Mouse (Mus musculus): ENCODE data around the gene Aff2. TPM values are rescaled to one million over a fixed set of nuclear protein-coding genes. Genes with fewer than 3 reads are reported as not detected.

The Aff2 gene
- polyA plus RNA-seq, 1 experiment from 2014 or later = 6.9 TPM

- Histone ChIP-seq H3K9ac (no peak overlapping the region), H3K36me3 (no peaks in the 10 kb centered on the region), H3K9me3 (no peaks in the 10 kb centered on the region), H3K27ac (no peak overlapping the region), H3K4me3 (no peak overlapping the region), H3K4me2 (no peak overlapping the region), H3K4me1 (no peaks in the 10 kb centered on the region), H3K27me3 (no peaks in the 10 kb centered on the region)
- WGBS = 89% methylated on average over 2 of the region's 2 CpGs
- ATAC-seq (ENCODE audit: insufficient number of reproducible peaks, insufficient read depth, low FRiP score, low TSS enrichment, low read depth) = no peak
Observed at GRCm38 (mm10) chrX:69460896-69461295, 100.8 kb downstream of the Aff2 start.

- no peaks in the 10 kb centered on the region for H3K36me3 ChIP-seq
- ATAC-seq (ENCODE audit: insufficient number of reproducible peaks, insufficient read depth, low FRiP score, low TSS enrichment, low read depth) = no peak
- no peak overlapping the region for H3K4me3 ChIP-seq
- H3K27ac ChIP-seq = no peak overlapping the region
- H3K27me3 ChIP-seq = no peaks in the 10 kb centered on the region
- 30% methylated on average over 3 of the region's 3 CpGs for WGBS
- H3K4me1 ChIP-seq = no peaks in the 10 kb centered on the region
- H3K4me2 ChIP-seq = no peak overlapping the region
- no peak overlapping the region for H3K9ac ChIP-seq
- no peaks in the 10 kb centered on the region for H3K9me3 ChIP-seq
Observed at GRCm38 (mm10) chrX:69502061-69502460, 142.0 kb downstream of the Aff2 start.

GRCm38 (mm10) chrX:69518040-69518575 is 158.0 kb downstream of the Aff2 start:
- Histone ChIP-seq H3K4me2 (no peak overlapping the region), H3K9ac (no peak overlapping the region), H3K4me1 (no peaks in the 10 kb centered on the region), H3K4me3 (no peak overlapping the region), H3K27me3 (no peaks in the 10 kb centered on the region), H3K36me3 (no peaks in the 10 kb centered on the region), H3K9me3 (no peaks in the 10 kb centered on the region), H3K27ac (no peak overlapping the region)
- no peak for ATAC-seq (ENCODE audit: insufficient number of reproducible peaks, insufficient read depth, low FRiP score, low TSS enrichment, low read depth)
- 60% methylated on average over 6 of the region's 6 CpGs for WGBS

GRCm38 (mm10) chrX:69540811-69541210 is 180.7 kb downstream of the Aff2 start:
- Histone ChIP-seq H3K4me2 (no peak overlapping the region), H3K9ac (no peak overlapping the region), H3K36me3 (no peaks in the 10 kb centered on the region), H3K27me3 (no peaks in the 10 kb centered on the region), H3K9me3 (no peaks in the 10 kb centered on the region), H3K27ac (no peak overlapping the region), H3K4me1 (no peaks in the 10 kb centered on the region), H3K4me3 (no peak overlapping the region)
- WGBS = 67% methylated on average over 1 of the region's 1 CpGs
- ATAC-seq (ENCODE audit: insufficient number of reproducible peaks, insufficient read depth, low FRiP score, low TSS enrichment, low read depth) = no peak

GRCm38 (mm10) chrX:69579903-69580459 is 219.9 kb downstream of the Aff2 start:
- no peaks in the 10 kb centered on the region for H3K36me3 ChIP-seq
- no peak overlapping the region for H3K4me3 ChIP-seq
- no peak overlapping the region for H3K4me2 ChIP-seq
- H3K9ac ChIP-seq = no peak overlapping the region
- WGBS = 92% methylated on average over 2 of the region's 2 CpGs
- no peaks in the 10 kb centered on the region for H3K4me1 ChIP-seq
- no peaks in the 10 kb centered on the region for H3K9me3 ChIP-seq
- no peaks in the 10 kb centered on the region for H3K27me3 ChIP-seq
- no peak overlapping the region for H3K27ac ChIP-seq
- no peak for ATAC-seq (ENCODE audit: insufficient number of reproducible peaks, insufficient read depth, low FRiP score, low TSS enrichment, low read depth)

- Histone ChIP-seq H3K36me3 (no peaks in the 10 kb centered on the region), H3K27me3 (no peaks in the 10 kb centered on the region), H3K9me3 (no peaks in the 10 kb centered on the region), H3K4me3 (no peak overlapping the region), H3K4me2 (no peak overlapping the region), H3K9ac (no peak overlapping the region), H3K27ac (no peak overlapping the region), H3K4me1 (no peaks in the 10 kb centered on the region)
- ATAC-seq (ENCODE audit: insufficient number of reproducible peaks, insufficient read depth, low FRiP score, low TSS enrichment, low read depth) = no peak
Observed at GRCm38 (mm10) chrX:69608793-69609192, 248.7 kb downstream of the Aff2 start.

GRCm38 (mm10) chrX:69663038-69663437 is 302.9 kb downstream of the Aff2 start:
- H3K4me3 ChIP-seq = no peak overlapping the region
- ATAC-seq (ENCODE audit: insufficient number of reproducible peaks, insufficient read depth, low FRiP score, low TSS enrichment, low read depth) = no peak
- H3K9ac ChIP-seq = no peak overlapping the region
- no peak overlapping the region for H3K27ac ChIP-seq
- H3K9me3 ChIP-seq = no peaks in the 10 kb centered on the region
- H3K4me2 ChIP-seq = no peak overlapping the region
- WGBS = 77% methylated on average over 2 of the region's 2 CpGs
- H3K4me1 ChIP-seq = no peaks in the 10 kb centered on the region
- H3K27me3 ChIP-seq = no peaks in the 10 kb centered on the region
- no peaks in the 10 kb centered on the region for H3K36me3 ChIP-seq

- Histone ChIP-seq H3K9ac (no peak overlapping the region), H3K36me3 (no peaks in the 10 kb centered on the region), H3K4me3 (no peak overlapping the region), H3K9me3 (no peaks in the 10 kb centered on the region), H3K27me3 (no peaks in the 10 kb centered on the region), H3K4me2 (no peak overlapping the region), H3K4me1 (no peaks in the 10 kb centered on the region), H3K27ac (no peak overlapping the region)
- no peak for ATAC-seq (ENCODE audit: insufficient number of reproducible peaks, insufficient read depth, low FRiP score, low TSS enrichment, low read depth)
- WGBS = 65% methylated on average over 3 of the region's 3 CpGs
Observed at GRCm38 (mm10) chrX:69666145-69666677, 306.1 kb downstream of the Aff2 start.

GRCm38 (mm10) chrX:69675691-69676090 is 315.6 kb downstream of the Aff2 start:
- Histone ChIP-seq H3K4me3 (no peak overlapping the region), H3K4me1 (no peaks in the 10 kb centered on the region), H3K4me2 (no peak overlapping the region), H3K27ac (no peak overlapping the region), H3K36me3 (no peaks in the 10 kb centered on the region), H3K27me3 (no peaks in the 10 kb centered on the region), H3K9me3 (no peaks in the 10 kb centered on the region), H3K9ac (no peak overlapping the region)
- no peak for ATAC-seq (ENCODE audit: insufficient number of reproducible peaks, insufficient read depth, low FRiP score, low TSS enrichment, low read depth)
- WGBS = 88% methylated on average over 1 of the region's 1 CpGs

- Histone ChIP-seq H3K36me3 (no peaks in the 10 kb centered on the region), H3K4me3 (no peak overlapping the region), H3K4me2 (no peak overlapping the region), H3K9me3 (no peaks in the 10 kb centered on the region), H3K27ac (no peak overlapping the region), H3K9ac (no peak overlapping the region), H3K27me3 (no peaks in the 10 kb centered on the region), H3K4me1 (no peaks in the 10 kb centered on the region)
- WGBS = 68% methylated on average over 4 of the region's 4 CpGs
- no peak for ATAC-seq (ENCODE audit: insufficient number of reproducible peaks, insufficient read depth, low FRiP score, low TSS enrichment, low read depth)
Observed at GRCm38 (mm10) chrX:69698840-69699239, 338.7 kb downstream of the Aff2 start.

- no peak overlapping the region for H3K4me2 ChIP-seq
- H3K27ac ChIP-seq = no peak overlapping the region
- no peak overlapping the region for H3K9ac ChIP-seq
- no peaks in the 10 kb centered on the region for H3K4me1 ChIP-seq
- no peak overlapping the region for H3K4me3 ChIP-seq
- no peaks in the 10 kb centered on the region for H3K36me3 ChIP-seq
- 44% methylated on average over 3 of the region's 3 CpGs for WGBS
- no peak for ATAC-seq (ENCODE audit: insufficient number of reproducible peaks, insufficient read depth, low FRiP score, low TSS enrichment, low read depth)
- no peaks in the 10 kb centered on the region for H3K9me3 ChIP-seq
- H3K27me3 ChIP-seq = no peaks in the 10 kb centered on the region
Observed at GRCm38 (mm10) chrX:69738972-69739371, 378.9 kb downstream of the Aff2 start.

- no peak for ATAC-seq (ENCODE audit: insufficient number of reproducible peaks, insufficient read depth, low FRiP score, low TSS enrichment, low read depth)
- H3K9me3 ChIP-seq = no peaks in the 10 kb centered on the region
- WGBS = 46% methylated on average over 3 of the region's 3 CpGs
- H3K36me3 ChIP-seq = no peaks in the 10 kb centered on the region
- no peaks in the 10 kb centered on the region for H3K4me1 ChIP-seq
- H3K27me3 ChIP-seq = no peaks in the 10 kb centered on the region
- no peak overlapping the region for H3K4me2 ChIP-seq
- no peak overlapping the region for H3K9ac ChIP-seq
- no peak overlapping the region for H3K4me3 ChIP-seq
- no peak overlapping the region for H3K27ac ChIP-seq
Observed at GRCm38 (mm10) chrX:69744962-69745597, 385.0 kb downstream of the Aff2 start.
